Mouse (Mus musculus) small intestine, adult 2 months (tissue): Measurements from ENCODE around the gene Tysnd1.

Source experiments
- CTCF ChIP-seq: fragments of 200-500 bp; IDR thresholded peaks from 2 replicates; pipeline ENCODE4 v1.5.1; 2012; ENCODE audit warnings: low read depth, mild to moderate bottlenecking, control low read depth, inconsistent platforms, low read length, moderate library complexity, mixed read lengths; ENCODE audit not compliant: insufficient replicate concordance, insufficient read length; ENCODE audit errors: extremely low read depth
- POLR2A ChIP-seq: fragments of 200-500 bp; IDR thresholded peaks from 2 replicates; pipeline ENCODE4 v1.6.1; 2012; ENCODE audit warnings: low read depth, mild to moderate bottlenecking, control low read depth, inconsistent platforms, low read length, moderate library complexity

DNA sequence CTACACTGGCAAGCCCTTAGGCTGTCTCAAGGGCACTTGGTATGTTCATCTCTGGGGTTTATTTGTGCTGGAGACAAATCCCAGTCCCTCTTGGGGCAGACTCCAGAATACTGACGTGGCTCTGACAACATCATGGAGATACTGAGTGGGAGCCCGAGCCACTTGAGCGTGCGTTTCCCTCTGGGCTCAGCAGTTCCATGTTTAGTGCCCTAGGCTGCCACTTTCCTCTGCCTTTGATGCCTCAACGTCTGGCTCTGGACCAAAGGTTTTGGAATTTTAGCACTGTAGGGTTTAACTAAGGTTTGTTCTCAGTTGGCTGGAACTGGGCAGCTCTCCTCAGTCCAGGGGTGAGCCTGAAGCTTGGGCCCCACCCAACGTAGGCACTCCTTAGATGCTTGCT is 28.0 kb downstream of the Tysnd1 start:
- TF ChIP-seq CTCF, result no peak
- no peak for TF ChIP-seq POLR2A
